Mouse (Mus musculus) intestine, postnatal 0 days (tissue): ENCODE data around the gene Nxnl1. TPM values are rescaled to one million over a fixed set of nuclear protein-coding genes. Genes with fewer than 3 reads are reported as not detected.
"Not testable (repeated sequence)": the region's sequence is repeated elsewhere in the genome, so short reads cannot be mapped to it uniquely, and the experiment has no call there.

ENCODE experiments used
- ATAC-seq: fragments of 200-750 bp; cut with Nextera tagmentation; 2 replicates; pipeline ENCODE4 v1.8.0; 2017; ENCODE audit warnings: mild to moderate bottlenecking, moderate TSS enrichment, moderate library complexity
- H3K27ac ChIP-seq: fragments of 300-500 bp; sonication (generic); 2 replicates; pipeline ENCODE4 v1.5.1; 2014; ENCODE audit warnings: mild to moderate bottlenecking, low read depth, low read length, moderate library complexity
- H3K27me3 ChIP-seq: fragments of 300-500 bp; sonication (generic); replicated peaks from 2 replicates; pipeline ENCODE4 v1.6.1; 2014; ENCODE audit warnings: low read length, mixed read lengths; ENCODE audit not compliant: control insufficient read depth, insufficient read depth
- H3K36me3 ChIP-seq: fragments of 300-500 bp; sonication (generic); 2 replicates; pipeline ENCODE4 v1.6.1; 2014; ENCODE audit warnings: mild to moderate bottlenecking, moderate library complexity; ENCODE audit not compliant: control insufficient read depth, insufficient read depth
- H3K4me1 ChIP-seq: fragments of 300-500 bp; sonication (generic); replicated peaks from 2 replicates; pipeline ENCODE4 v1.6.1; 2014; ENCODE audit warnings: antibody characterized with exemption, low read length, mixed read lengths; ENCODE audit not compliant: control insufficient read depth, insufficient read depth
- H3K4me2 ChIP-seq: fragments of 300-500 bp; sonication (generic); replicated peaks from 2 replicates; pipeline ENCODE4 v1.6.1; 2014; ENCODE audit warnings: low read depth, mild to moderate bottlenecking, moderate library complexity
- H3K4me3 ChIP-seq: fragments of 300-500 bp; sonication (generic); 2 replicates; pipeline ENCODE4 v1.5.1; 2014; ENCODE audit warnings: low read depth, low read length
- H3K9ac ChIP-seq: fragments of 300-500 bp; sonication (generic); 2 replicates; pipeline ENCODE4 v1.6.1; 2014; ENCODE audit warnings: mild to moderate bottlenecking, low read depth, low read length
- H3K9me3 ChIP-seq: fragments of 300-500 bp; sonication (generic); 2 replicates; pipeline ENCODE4 v1.6.1; 2016; ENCODE audit warnings: mixed run types; ENCODE audit not compliant: control insufficient read depth
- CTCF ChIP-seq: sonication (generic); IDR thresholded peaks from 2 replicates; pipeline ENCODE4 v1.5.1; 2016; ENCODE audit warnings: low read depth, mild to moderate bottlenecking, control low read depth, antibody characterized with exemption, moderate library complexity
- WGBS: fragments of 180-500 bp; shearing (Covaris S2); extraction: QIAGEN DNeasy Blood & Tissue Kit; methylation state at CpG from one replicate; pipeline ENCODE4 v1.1.7; 2014; 5-methylcytosine and 5-hydroxymethylcytosine counted together
- polyA plus RNA-seq: library from polyadenylated mRNA; unstranded; fragments of >200 nt; fragmentation: Nextera tagmentation; extraction: Ambion mirVana; gene quantifications from 2 replicates; pipeline ENCODE4 v1.2.1, GENCODE M21; 2015

Nxnl1 gene
- polyA plus RNA-seq, 1 experiment from 2014 or later = not detected

DNA sequence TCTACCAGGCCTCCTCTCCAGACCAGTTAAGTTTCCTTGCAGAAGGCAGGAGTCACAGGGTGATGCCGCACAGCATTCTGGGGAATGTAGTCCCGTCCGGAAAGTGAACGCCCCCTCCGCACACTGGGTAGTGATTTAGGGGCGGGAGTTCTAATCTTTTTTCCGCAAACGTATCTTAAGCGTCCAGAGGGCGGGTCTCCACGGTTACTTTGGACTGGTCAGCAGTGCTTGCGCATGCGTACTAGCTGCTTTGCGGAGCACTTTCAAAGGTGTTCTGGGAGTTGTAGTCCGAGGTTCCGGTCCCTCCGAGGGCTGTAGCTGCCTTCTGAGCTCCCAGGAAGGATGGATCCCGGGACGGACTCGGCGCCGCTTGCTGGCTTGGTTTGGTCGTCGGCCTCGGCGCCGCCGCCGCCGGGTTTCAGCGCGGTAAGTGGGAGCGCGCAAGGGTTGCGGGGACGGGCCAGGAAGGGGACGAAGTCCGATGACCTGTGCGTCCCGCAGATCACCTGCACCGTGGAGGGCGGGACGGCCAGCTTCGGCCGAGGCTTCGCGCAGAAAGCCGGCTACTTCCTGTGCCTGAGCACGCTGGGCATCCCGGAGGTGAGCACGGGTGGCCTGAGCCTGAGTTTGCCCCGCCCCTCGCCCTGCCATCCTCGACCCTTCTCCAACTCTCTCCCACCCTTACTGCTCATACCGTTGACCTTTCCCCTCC is 23.6 kb downstream of the Nxnl1 start, which contains the start of gene Mvb12a:
TSS of gene Mvb12a (plus strand) at position 291 of the 712 bp plus-strand sequence.
- peak within 1 kb of the TSS; percentile 88 for H3K27ac ChIP-seq
- no peaks in the 10 kb centered on the region for H3K9me3 ChIP-seq
- under 1% methylated on average over 53 of the region's 55 CpGs for WGBS
- ATAC-seq = peak; percentile 94
- peak within 1 kb of the TSS; percentile 60 for H3K9ac ChIP-seq
- 0 out of 2 replicates have a peak, but pooled peaks have one; percentile 1 for TF ChIP-seq CTCF
- H3K36me3 ChIP-seq = peaks cover 24% of the 10 kb centered on the region; the same call in 1 of the 2 replicates
- no peaks in the 10 kb centered on the region for H3K27me3 ChIP-seq
- H3K4me3 ChIP-seq = peak within 1 kb of the TSS; percentile 87
- H3K4me2 ChIP-seq = peak within 1 kb of the TSS; percentile 92
- H3K4me1 ChIP-seq = 0 out of 2 replicates have a peak, but pooled peaks cover 6% of the 10 kb centered on the region

DNA sequence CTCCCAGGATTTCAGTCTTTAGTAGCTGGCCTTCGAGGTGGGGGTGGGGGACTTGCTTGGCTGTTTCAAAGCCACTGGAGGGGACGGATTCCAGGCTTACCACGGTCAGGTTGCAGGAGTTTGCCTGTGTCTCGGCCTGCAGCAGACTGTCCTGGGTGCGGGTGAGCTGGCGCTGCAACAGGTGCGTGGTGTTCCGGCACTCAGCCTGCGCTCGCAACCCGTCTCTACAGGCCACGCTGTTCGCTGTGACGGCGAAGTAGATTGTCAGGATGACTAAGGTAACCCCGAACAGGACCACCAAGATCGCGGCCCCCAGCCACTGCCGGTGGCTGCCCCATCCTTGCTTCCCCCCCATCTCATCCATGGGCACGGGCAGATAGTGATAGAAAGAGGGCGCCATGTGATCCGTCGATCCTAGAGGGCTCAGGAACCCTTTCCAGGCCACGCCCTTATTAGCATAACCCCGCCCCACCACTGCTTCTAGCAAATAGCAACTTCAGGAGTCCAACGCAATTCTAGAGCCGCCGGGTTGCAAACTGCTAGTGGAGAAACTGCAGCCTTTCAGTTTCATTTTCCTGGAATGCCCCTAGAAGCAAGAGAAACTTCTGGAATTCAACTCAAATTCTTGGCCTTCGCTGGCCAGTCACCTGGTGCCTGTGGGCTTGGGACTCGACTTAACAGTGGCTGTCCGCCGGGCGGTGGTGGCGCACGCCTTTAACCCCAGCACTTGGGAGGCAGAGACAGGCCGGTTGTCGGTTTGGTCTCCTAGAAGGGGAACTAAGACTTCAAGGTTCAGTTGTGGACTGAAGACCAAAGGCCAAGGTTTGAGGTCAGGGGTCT is 29.2 kb downstream of the Nxnl1 start, which contains the start of gene Bst2:
TSS of gene Bst2 (minus strand) at position 429 of the 840 bp plus-strand sequence.
- Histone ChIP-seq H3K9me3 (no peaks in the 10 kb centered on the region), H3K4me3 (peak within 1 kb of the TSS; percentile 58), H3K4me1 (0 out of 2 replicates have a peak, but pooled peaks cover 3% of the 10 kb centered on the region), H3K27ac (peak within 1 kb of the TSS; percentile 93), H3K36me3 (no peaks in the 10 kb centered on the region), H3K27me3 (no peaks in the 10 kb centered on the region), H3K4me2 (peak within 1 kb of the TSS; percentile 77), H3K9ac (peak within 1 kb of the TSS; percentile 67)
- TF ChIP-seq CTCF = peak; percentile 50
- ATAC-seq = peak; percentile 83
- 3% methylated on average over 37 of the region's 37 CpGs for WGBS

DNA sequence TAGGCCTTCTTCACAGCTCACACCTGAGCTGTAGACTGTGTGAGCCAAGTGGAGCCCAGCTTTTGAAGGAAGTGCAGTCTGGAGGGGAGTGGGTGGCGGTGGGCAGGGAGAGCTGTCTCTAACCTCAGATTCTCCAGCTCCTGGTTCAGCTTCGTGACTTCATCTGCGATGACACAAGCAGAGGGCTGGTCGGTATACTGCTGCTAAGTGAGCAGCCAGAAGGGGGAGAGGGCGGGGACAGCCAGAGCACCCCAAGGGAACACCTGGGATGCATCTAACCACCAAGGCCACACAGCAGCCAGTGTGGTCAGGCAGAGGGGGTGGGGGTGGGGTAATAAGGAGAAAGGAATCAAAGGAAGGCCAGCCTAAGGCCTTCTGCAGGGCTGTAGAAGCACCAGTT is 30.7 kb downstream of the Nxnl1 start:
- Histone ChIP-seq H3K4me3 (no peak overlapping the region), H3K27ac (no peak overlapping the region), H3K9ac (no peak overlapping the region), H3K36me3 (no peaks in the 10 kb centered on the region), H3K4me2 (peak overlapping the region; percentile 77), H3K9me3 (no peaks in the 10 kb centered on the region), H3K27me3 (no peaks in the 10 kb centered on the region), H3K4me1 (0 out of 2 replicates have a peak, but pooled peaks cover 3% of the 10 kb centered on the region)
- TF ChIP-seq CTCF = no peak
- ATAC-seq = no peak
- 69% methylated on average over 5 of the region's 5 CpGs for WGBS

DNA sequence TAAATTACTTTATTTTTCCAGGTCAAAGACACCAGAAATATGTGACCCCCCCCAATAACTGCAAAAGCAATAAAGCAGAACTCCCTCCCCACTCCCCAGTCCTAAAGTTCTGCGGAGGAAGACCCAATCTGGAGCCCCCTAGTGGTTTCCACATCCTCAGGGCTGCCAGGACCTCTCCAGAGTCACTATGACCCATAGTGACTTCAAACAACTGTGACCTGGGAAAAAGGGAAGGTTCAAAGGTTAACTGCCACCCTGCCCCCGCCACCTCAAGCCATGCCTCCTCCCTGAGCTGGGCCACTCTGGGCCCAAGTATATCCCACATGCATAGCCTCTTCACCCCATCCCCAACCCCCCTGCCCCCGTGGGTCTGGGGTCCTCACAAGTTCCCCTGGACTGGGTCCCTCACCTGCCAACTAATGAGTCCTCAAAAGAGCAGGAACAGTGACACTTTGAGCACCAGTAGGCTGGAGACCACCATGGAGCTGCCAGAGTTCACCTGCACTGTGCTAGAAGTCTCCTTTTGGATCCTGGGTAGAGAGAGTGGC is 32.1 kb downstream of the Nxnl1 start:
- peak; percentile 45 for TF ChIP-seq CTCF
- H3K9ac ChIP-seq = no peak overlapping the region
- no peak overlapping the region for H3K4me2 ChIP-seq
- H3K4me3 ChIP-seq = no peak overlapping the region
- WGBS = 48% methylated on average over 3 of the region's 3 CpGs
- H3K9me3 ChIP-seq = no peaks in the 10 kb centered on the region
- 0 out of 2 replicates have a peak, but pooled peaks cover 3% of the 10 kb centered on the region for H3K4me1 ChIP-seq
- H3K27ac ChIP-seq = no peak overlapping the region
- no peaks in the 10 kb centered on the region for H3K36me3 ChIP-seq
- no peaks in the 10 kb centered on the region for H3K27me3 ChIP-seq
- ATAC-seq = no peak

DNA sequence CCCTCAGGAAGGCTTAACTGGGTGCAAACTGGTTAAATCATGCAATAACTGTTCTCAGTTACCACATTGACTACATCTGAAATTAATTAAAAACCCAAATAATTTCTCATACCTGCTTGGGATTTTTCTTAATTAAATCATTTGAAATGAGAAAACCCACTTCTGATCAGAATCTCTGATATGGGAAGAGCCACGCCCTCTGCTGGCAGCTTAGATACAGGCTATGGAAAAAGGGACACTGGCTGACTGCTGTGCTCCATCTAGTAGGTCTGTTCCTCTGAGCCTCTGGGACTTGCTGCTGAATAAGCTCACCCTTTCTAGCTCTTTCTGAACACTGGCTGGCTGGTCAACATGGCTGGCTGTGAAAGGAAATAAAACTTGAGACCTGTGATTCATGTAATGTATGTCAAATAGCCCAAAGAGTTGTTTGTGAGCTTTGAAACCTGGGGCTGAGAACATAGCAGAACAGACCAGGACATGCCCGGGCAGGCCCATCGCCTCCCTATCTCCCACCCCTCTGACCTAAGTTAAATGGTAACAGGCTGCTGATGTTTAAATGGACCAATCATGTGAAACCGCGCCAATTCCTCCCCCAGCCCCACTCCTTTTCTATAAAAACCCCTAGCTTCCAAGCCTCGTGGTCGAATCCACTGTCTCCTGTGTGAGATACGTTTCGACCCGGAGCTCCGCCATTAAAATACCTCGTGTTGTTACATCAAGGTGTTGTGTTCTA is 35.5 kb downstream of the Nxnl1 start:
- H3K27ac ChIP-seq, H3K36me3 ChIP-seq, H3K9ac ChIP-seq, H3K4me1 ChIP-seq, ATAC-seq, H3K27me3 ChIP-seq, H3K4me2 ChIP-seq, H3K9me3 ChIP-seq, H3K4me3 ChIP-seq: not testable (repeated sequence)
- WGBS = 68% methylated on average over 5 of the region's 12 CpGs
- TF ChIP-seq CTCF = peak; percentile 66
